Mouse (Mus musculus): Measurements from ENCODE around the gene Cpsf3. TPM values are rescaled to one million over a fixed set of nuclear protein-coding genes. Genes with fewer than 3 reads are reported as not detected.
A peak's percentile ranks its signal among the peaks of the same experiment; 100 is the strongest.

Cpsf3 gene
- polyA plus RNA-seq, 1 experiment from 2014 or later = 112 TPM

GRCm38 (mm10) chr12:21286712-21287650 lies 1.8 kb downstream of the Cpsf3 start:
- ATAC-seq (ENCODE audit: low read depth) = no peak
- Histone ChIP-seq H3K4me2 (ENCODE audit: low read depth, low read length) (peak overlapping the region; percentile 89), H3K9me3 (ENCODE audit: control insufficient read depth, low read length) (no peaks in the 10 kb centered on the region), H3K27ac (ENCODE audit: low read length) (peak overlapping the region; percentile 90), H3K27me3 (ENCODE audit: control insufficient read depth, insufficient read depth, low read depth, low read length) (no peaks in the 10 kb centered on the region), H3K4me3 (ENCODE audit: low read length) (peak overlapping the region; percentile 94), H3K4me1 (replicated peaks; ENCODE audit: control insufficient read depth, insufficient read depth, low read length) (peaks cover 23% of the 10 kb centered on the region), H3K9ac (ENCODE audit: low read length) (peak overlapping the region; percentile 97), H3K36me3 (ENCODE audit: control insufficient read depth, insufficient read depth, low read length) (peaks cover 3% of the 10 kb centered on the region; the same call in 1 of the 2 replicates)
- WGBS = 25% methylated on average over 18 of the region's 18 CpGs

- Histone ChIP-seq H3K27me3 (ENCODE audit: control insufficient read depth, insufficient read depth, low read depth, low read length) (no peaks in the 10 kb centered on the region), H3K27ac (ENCODE audit: low read length) (peak overlapping the region; percentile 78), H3K9ac (ENCODE audit: low read length) (no peak overlapping the region), H3K36me3 (ENCODE audit: control insufficient read depth, insufficient read depth, low read length) (peaks cover 14% of the 10 kb centered on the region), H3K4me3 (ENCODE audit: low read length) (no peak overlapping the region), H3K9me3 (ENCODE audit: control insufficient read depth, low read length) (no peaks in the 10 kb centered on the region), H3K4me2 (ENCODE audit: low read depth, low read length) (peak overlapping the region; percentile 26), H3K4me1 (replicated peaks; ENCODE audit: control insufficient read depth, insufficient read depth, low read length) (peaks cover 23% of the 10 kb centered on the region)
- 62% methylated on average over 3 of the region's 3 CpGs for WGBS
- peak; percentile 44 for ATAC-seq (ENCODE audit: low read depth)
Measured at GRCm38 (mm10) chr12:21288716-21289395, 3.7 kb downstream of the Cpsf3 start.

GRCm38 (mm10) chr12:21289651-21290050 lies 4.5 kb downstream of the Cpsf3 start:
- no peaks in the 10 kb centered on the region for H3K27me3 ChIP-seq (ENCODE audit: control insufficient read depth, insufficient read depth, low read depth, low read length)
- H3K4me1 ChIP-seq (replicated peaks; ENCODE audit: control insufficient read depth, insufficient read depth, low read length) = peaks cover 23% of the 10 kb centered on the region
- peaks cover 17% of the 10 kb centered on the region for H3K36me3 ChIP-seq (ENCODE audit: control insufficient read depth, insufficient read depth, low read length)
- no peak overlapping the region for H3K9ac ChIP-seq (ENCODE audit: low read length)
- no peak overlapping the region for H3K4me3 ChIP-seq (ENCODE audit: low read length)
- peak; percentile 27; the same call in 1 of the 2 replicates for ATAC-seq (ENCODE audit: low read depth)
- 53% methylated on average over 6 of the region's 6 CpGs for WGBS
- H3K9me3 ChIP-seq (ENCODE audit: control insufficient read depth, low read length) = no peaks in the 10 kb centered on the region
- peak overlapping the region; percentile 78 for H3K27ac ChIP-seq (ENCODE audit: low read length)
- H3K4me2 ChIP-seq (ENCODE audit: low read depth, low read length) = peak overlapping the region; percentile 19

- Histone ChIP-seq H3K4me3 (ENCODE audit: low read length) (no peak overlapping the region), H3K36me3 (ENCODE audit: control insufficient read depth, insufficient read depth, low read length) (peaks cover 59% of the 10 kb centered on the region), H3K9me3 (ENCODE audit: control insufficient read depth, low read length) (no peaks in the 10 kb centered on the region), H3K27ac (ENCODE audit: low read length) (no peak overlapping the region), H3K4me2 (ENCODE audit: low read depth, low read length) (no peak overlapping the region), H3K4me1 (replicated peaks; ENCODE audit: control insufficient read depth, insufficient read depth, low read length) (no peaks in the 10 kb centered on the region), H3K27me3 (ENCODE audit: control insufficient read depth, insufficient read depth, low read depth, low read length) (no peaks in the 10 kb centered on the region), H3K9ac (ENCODE audit: low read length) (no peak overlapping the region)
- no peak for ATAC-seq (ENCODE audit: low read depth)
- WGBS = 93% methylated on average over 11 of the region's 11 CpGs
Measured at GRCm38 (mm10) chr12:21298856-21299255, 13.7 kb downstream of the Cpsf3 start.

GRCm38 (mm10) chr12:21301324-21301723 lies 16.1 kb downstream of the Cpsf3 start:
- Histone ChIP-seq H3K4me1 (replicated peaks; ENCODE audit: control insufficient read depth, insufficient read depth, low read length) (no peaks in the 10 kb centered on the region), H3K36me3 (ENCODE audit: control insufficient read depth, insufficient read depth, low read length) (peaks cover 56% of the 10 kb centered on the region), H3K4me3 (ENCODE audit: low read length) (no peak overlapping the region), H3K4me2 (ENCODE audit: low read depth, low read length) (no peak overlapping the region), H3K9ac (ENCODE audit: low read length) (no peak overlapping the region), H3K27ac (ENCODE audit: low read length) (no peak overlapping the region), H3K27me3 (ENCODE audit: control insufficient read depth, insufficient read depth, low read depth, low read length) (no peaks in the 10 kb centered on the region), H3K9me3 (ENCODE audit: control insufficient read depth, low read length) (no peaks in the 10 kb centered on the region)
- no peak for ATAC-seq (ENCODE audit: low read depth)
- WGBS = 70% methylated on average over 7 of the region's 7 CpGs

- Histone ChIP-seq H3K4me1 (replicated peaks; ENCODE audit: control insufficient read depth, insufficient read depth, low read length) (no peaks in the 10 kb centered on the region), H3K9ac (ENCODE audit: low read length) (no peak overlapping the region), H3K36me3 (ENCODE audit: control insufficient read depth, insufficient read depth, low read length) (peaks cover 56% of the 10 kb centered on the region), H3K27ac (ENCODE audit: low read length) (no peak overlapping the region), H3K9me3 (ENCODE audit: control insufficient read depth, low read length) (no peaks in the 10 kb centered on the region), H3K27me3 (ENCODE audit: control insufficient read depth, insufficient read depth, low read depth, low read length) (no peaks in the 10 kb centered on the region), H3K4me2 (ENCODE audit: low read depth, low read length) (no peak overlapping the region), H3K4me3 (ENCODE audit: low read length) (no peak overlapping the region)
- 52% methylated on average over 8 of the region's 8 CpGs for WGBS
- no peak for ATAC-seq (ENCODE audit: low read depth)
Measured at GRCm38 (mm10) chr12:21301932-21302331, 16.7 kb downstream of the Cpsf3 start.

- H3K9ac ChIP-seq (ENCODE audit: low read length) = no peak overlapping the region
- no peak overlapping the region for H3K4me2 ChIP-seq (ENCODE audit: low read depth, low read length)
- no peaks in the 10 kb centered on the region for H3K4me1 ChIP-seq (replicated peaks; ENCODE audit: control insufficient read depth, insufficient read depth, low read length)
- H3K27ac ChIP-seq (ENCODE audit: low read length) = no peak overlapping the region
- ATAC-seq (ENCODE audit: low read depth) = no peak
- WGBS = 77% methylated on average over 5 of the region's 5 CpGs
- no peaks in the 10 kb centered on the region for H3K27me3 ChIP-seq (ENCODE audit: control insufficient read depth, insufficient read depth, low read depth, low read length)
- H3K36me3 ChIP-seq (ENCODE audit: control insufficient read depth, insufficient read depth, low read length) = peaks cover 53% of the 10 kb centered on the region
- no peaks in the 10 kb centered on the region for H3K9me3 ChIP-seq (ENCODE audit: control insufficient read depth, low read length)
- H3K4me3 ChIP-seq (ENCODE audit: low read length) = no peak overlapping the region
Measured at GRCm38 (mm10) chr12:21302361-21302783, 17.2 kb downstream of the Cpsf3 start.

GRCm38 (mm10) chr12:21305741-21306140 lies 20.6 kb downstream of the Cpsf3 start:
- no peak overlapping the region for H3K4me3 ChIP-seq (ENCODE audit: low read length)
- H3K9me3 ChIP-seq (ENCODE audit: control insufficient read depth, low read length) = no peaks in the 10 kb centered on the region
- 93% methylated on average over 4 of the region's 4 CpGs for WGBS
- H3K4me2 ChIP-seq (ENCODE audit: low read depth, low read length) = no peak overlapping the region
- H3K27ac ChIP-seq (ENCODE audit: low read length) = no peak overlapping the region
- no peaks in the 10 kb centered on the region for H3K27me3 ChIP-seq (ENCODE audit: control insufficient read depth, insufficient read depth, low read depth, low read length)
- H3K9ac ChIP-seq (ENCODE audit: low read length) = no peak overlapping the region
- ATAC-seq (ENCODE audit: low read depth) = no peak
- no peaks in the 10 kb centered on the region for H3K4me1 ChIP-seq (replicated peaks; ENCODE audit: control insufficient read depth, insufficient read depth, low read length)
- H3K36me3 ChIP-seq (ENCODE audit: control insufficient read depth, insufficient read depth, low read length) = peaks cover 53% of the 10 kb centered on the region

GRCm38 (mm10) chr12:21306721-21307120 lies 21.5 kb downstream of the Cpsf3 start:
- Histone ChIP-seq H3K4me1 (replicated peaks; ENCODE audit: control insufficient read depth, insufficient read depth, low read length) (no peaks in the 10 kb centered on the region), H3K27ac (ENCODE audit: low read length) (no peak overlapping the region), H3K9ac (ENCODE audit: low read length) (no peak overlapping the region), H3K27me3 (ENCODE audit: control insufficient read depth, insufficient read depth, low read depth, low read length) (no peaks in the 10 kb centered on the region), H3K9me3 (ENCODE audit: control insufficient read depth, low read length) (no peaks in the 10 kb centered on the region), H3K4me3 (ENCODE audit: low read length) (no peak overlapping the region), H3K36me3 (ENCODE audit: control insufficient read depth, insufficient read depth, low read length) (peaks cover 60% of the 10 kb centered on the region), H3K4me2 (ENCODE audit: low read depth, low read length) (no peak overlapping the region)
- no peak for ATAC-seq (ENCODE audit: low read depth)
- 77% methylated on average over 4 of the region's 4 CpGs for WGBS

Data from lung, embryonic 16.5 days (tissue).